Mouse (Mus musculus): ENCODE measurements around the gene Lpp. TPM values are rescaled to one million over a fixed set of nuclear protein-coding genes. Genes with fewer than 3 reads are reported as not detected.

The Lpp gene
- polyA plus RNA-seq (2014; fragmentation: Illumina TruSeq; extraction: RNeasy Lipid Tissue Mini Kit (QIAGEN cat#74804); ENCODE audit: low read depth, low replicate concordance): 66.4 TPM

GRCm38 (mm10) chr16:24392651-24393555, at the start of gene Lpp:
Lpp (plus strand) TSS chr16:24393507.

Measured in adrenal gland, adult 10 weeks (tissue).